Mouse (Mus musculus) liver, embryonic 12.5 days (tissue): ENCODE measurements around the gene Ncbp3. TPM values are rescaled to one million over a fixed set of nuclear protein-coding genes. Genes with fewer than 3 reads are reported as not detected.
"Not testable (repeated sequence)": the region's sequence is repeated elsewhere in the genome, so short reads cannot be mapped to it uniquely, and the experiment has no call there.

ENCODE experiments used
- ATAC-seq: fragments of 200-750 bp; cut with Nextera tagmentation; 2 replicates; pipeline ENCODE4 v1.8.0; 2017; ENCODE audit warnings: moderate number of reproducible peaks, mild to moderate bottlenecking, moderate library complexity
- H3K27ac ChIP-seq: fragments of 300-500 bp; sonication (generic); 2 replicates; pipeline ENCODE4 v1.5.1; 2016; ENCODE audit warnings: mild to moderate bottlenecking
- H3K27me3 ChIP-seq: fragments of 300-500 bp; sonication (generic); replicated peaks from 2 replicates; pipeline ENCODE4 v1.6.1; 2016; ENCODE audit warnings: mild to moderate bottlenecking, moderate library complexity
- H3K36me3 ChIP-seq: fragments of 300-500 bp; sonication (generic); 2 replicates; pipeline ENCODE4 v1.6.1; 2016; ENCODE audit warnings: mild to moderate bottlenecking, moderate library complexity
- H3K4me1 ChIP-seq: fragments of 300-500 bp; sonication (generic); 2 replicates; pipeline ENCODE4 v1.6.1; 2016
- H3K4me2 ChIP-seq: fragments of 300-500 bp; sonication (generic); 2 replicates; pipeline ENCODE4 v1.6.1; 2016; ENCODE audit warnings: mild to moderate bottlenecking, moderate library complexity
- H3K4me3 ChIP-seq: fragments of 300-500 bp; sonication (generic); 2 replicates; pipeline ENCODE4 v1.5.1; 2016; ENCODE audit warnings: mild to moderate bottlenecking, moderate library complexity
- H3K9ac ChIP-seq: fragments of 300-500 bp; sonication (generic); 2 replicates; pipeline ENCODE4 v1.6.1; 2016; ENCODE audit warnings: mild to moderate bottlenecking, moderate library complexity
- H3K9me3 ChIP-seq: fragments of 300-500 bp; sonication (generic); replicated peaks from 2 replicates; pipeline ENCODE4 v1.6.1; 2016; ENCODE audit warnings: mild to moderate bottlenecking, moderate library complexity
- whole genome bisulfite sequencing: fragments of 180-500 bp; shearing (Covaris S2); methylation state at CpG from one replicate; pipeline ENCODE4 v1.1.7; 2016; ENCODE audit not compliant: insufficient replicate concordance; 5-methylcytosine and 5-hydroxymethylcytosine counted together
- polyA plus RNA-seq: library from polyadenylated mRNA; unstranded; fragments of >200 nt; fragmentation: Nextera tagmentation; extraction: Ambion mirVana; gene quantifications from 2 replicates; pipeline ENCODE4 v1.2.1, GENCODE M21; 2016

The Ncbp3 gene
- polyA plus RNA-seq, 1 experiment from 2014 or later: 7.9 TPM

- H3K9ac ChIP-seq: no peak overlapping the region
- 41% methylated on average over 7 of the region's 7 CpGs for WGBS
- no peaks in the 10 kb centered on the region for H3K36me3 ChIP-seq
- no peak overlapping the region for H3K4me3 ChIP-seq
- H3K4me1 ChIP-seq: no peaks in the 10 kb centered on the region
- H3K4me2 ChIP-seq: no peak overlapping the region
- no peak overlapping the region for H3K27ac ChIP-seq
- no peaks in the 10 kb centered on the region for H3K27me3 ChIP-seq
- peak; percentile 30; the same call in 1 of the 2 replicates for ATAC-seq
- H3K9me3 ChIP-seq: no peaks in the 10 kb centered on the region
Observed at GRCm38 (mm10) chr11:73092877-73093276, 45.3 kb downstream of the Ncbp3 start.

GRCm38 (mm10) chr11:73094231-73094995, 46.8 kb downstream of the Ncbp3 start:
- ATAC-seq: no peak

GRCm38 (mm10) chr11:73098860-73099259, 51.3 kb downstream of the Ncbp3 start:
- H3K27ac ChIP-seq: no peak overlapping the region
- 66% methylated on average over 5 of the region's 5 CpGs for WGBS
- no peaks in the 10 kb centered on the region for H3K4me1 ChIP-seq
- no peak overlapping the region for H3K4me3 ChIP-seq
- H3K27me3 ChIP-seq: 0 out of 2 replicates have a peak, but pooled peaks cover 3% of the 10 kb centered on the region
- no peaks in the 10 kb centered on the region for H3K36me3 ChIP-seq
- H3K9me3 ChIP-seq: no peaks in the 10 kb centered on the region
- H3K9ac ChIP-seq: no peak overlapping the region
- H3K4me2 ChIP-seq: no peak overlapping the region
- no peak for ATAC-seq

More at GRCm38 (mm10) chr11:73094231-73094995, 46.8 kb downstream of the Ncbp3 start:
- Histone ChIP-seq H3K27ac (no peak overlapping the region), H3K36me3 (no peaks in the 10 kb centered on the region), H3K4me3 (no peak overlapping the region), H3K9ac (no peak overlapping the region), H3K27me3 (no peaks in the 10 kb centered on the region), H3K4me1 (no peaks in the 10 kb centered on the region), H3K4me2 (no peak overlapping the region), H3K9me3 (no peaks in the 10 kb centered on the region)
- WGBS: 46% methylated on average over 11 of the region's 11 CpGs

- Histone ChIP-seq H3K4me1 (no peaks in the 10 kb centered on the region), H3K9me3 (no peaks in the 10 kb centered on the region), H3K9ac (no peak overlapping the region), H3K36me3 (no peaks in the 10 kb centered on the region), H3K4me3 (no peak overlapping the region), H3K27ac (no peak overlapping the region), H3K27me3 (0 out of 2 replicates have a peak, but pooled peaks cover 5% of the 10 kb centered on the region), H3K4me2 (no peak overlapping the region)
- 63% methylated on average over 14 of the region's 14 CpGs for WGBS
- no peak for ATAC-seq
Observed at GRCm38 (mm10) chr11:73099976-73100750, 52.6 kb downstream of the Ncbp3 start.

GRCm38 (mm10) chr11:73101308-73101707, 53.7 kb downstream of the Ncbp3 start:
- no peak for ATAC-seq
- Histone ChIP-seq H3K27me3 (0 out of 2 replicates have a peak, but pooled peaks cover 5% of the 10 kb centered on the region), H3K9ac (no peak overlapping the region), H3K27ac (no peak overlapping the region), H3K9me3 (no peaks in the 10 kb centered on the region), H3K4me2 (no peak overlapping the region), H3K4me3 (no peak overlapping the region), H3K36me3 (no peaks in the 10 kb centered on the region), H3K4me1 (no peaks in the 10 kb centered on the region)
- 26% methylated on average over 4 of the region's 4 CpGs for WGBS

- H3K4me1 ChIP-seq: peaks cover 23% of the 10 kb centered on the region
- no peak overlapping the region for H3K4me3 ChIP-seq
- WGBS: 27% methylated on average over 3 of the region's 3 CpGs
- H3K4me2 ChIP-seq: no peak overlapping the region
- no peak overlapping the region for H3K27ac ChIP-seq
- no peaks in the 10 kb centered on the region for H3K36me3 ChIP-seq
- H3K9ac ChIP-seq: no peak overlapping the region
- H3K27me3 ChIP-seq: 0 out of 2 replicates have a peak, but pooled peaks cover 5% of the 10 kb centered on the region
- ATAC-seq: no peak
- H3K9me3 ChIP-seq: no peaks in the 10 kb centered on the region
Observed at GRCm38 (mm10) chr11:73105246-73105645, 57.7 kb downstream of the Ncbp3 start.

GRCm38 (mm10) chr11:73107358-73107757, 59.8 kb downstream of the Ncbp3 start:
- H3K36me3 ChIP-seq, ATAC-seq, H3K27me3 ChIP-seq, H3K27ac ChIP-seq, H3K4me2 ChIP-seq, H3K9ac ChIP-seq, H3K4me3 ChIP-seq, H3K9me3 ChIP-seq: not testable (repeated sequence)
- peaks cover 24% of the 10 kb centered on the region for H3K4me1 ChIP-seq
- WGBS: 22% methylated on average over 3 of the region's 3 CpGs

- Histone ChIP-seq H3K4me3 (no peak overlapping the region), H3K27me3 (0 out of 2 replicates have a peak, but pooled peaks cover 5% of the 10 kb centered on the region), H3K36me3 (no peaks in the 10 kb centered on the region), H3K4me2 (no peak overlapping the region), H3K9ac (no peak overlapping the region), H3K4me1 (peaks cover 24% of the 10 kb centered on the region), H3K9me3 (no peaks in the 10 kb centered on the region), H3K27ac (peak overlapping the region; percentile 21; the same call in 1 of the 2 replicates)
- 0 out of 2 replicates have a peak, but pooled peaks have one; percentile 19 for ATAC-seq
- 44% methylated on average over 5 of the region's 5 CpGs for WGBS
Observed at GRCm38 (mm10) chr11:73108195-73108897, 60.8 kb downstream of the Ncbp3 start.

GRCm38 (mm10) chr11:73108898-73109625, 61.5 kb downstream of the Ncbp3 start:
- 51% methylated on average over 14 of the region's 14 CpGs for WGBS
- ATAC-seq: no peak
- H3K4me1 ChIP-seq: peaks cover 24% of the 10 kb centered on the region

GRCm38 (mm10) chr11:73109941-73110340, 62.4 kb downstream of the Ncbp3 start:
- no peak for ATAC-seq
- 59% methylated on average over 3 of the region's 3 CpGs for WGBS
- no peak overlapping the region for H3K27ac ChIP-seq

More at GRCm38 (mm10) chr11:73108898-73109625, 61.5 kb downstream of the Ncbp3 start:
- Histone ChIP-seq H3K36me3 (no peaks in the 10 kb centered on the region), H3K9me3 (no peaks in the 10 kb centered on the region), H3K9ac (no peak overlapping the region), H3K4me3 (no peak overlapping the region), H3K4me2 (no peak overlapping the region), H3K27me3 (no peaks in the 10 kb centered on the region), H3K27ac (no peak overlapping the region)

GRCm38 (mm10) chr11:73111414-73111813, 63.8 kb downstream of the Ncbp3 start:
- H3K36me3 ChIP-seq: no peaks in the 10 kb centered on the region
- no peaks in the 10 kb centered on the region for H3K9me3 ChIP-seq
- no peak for ATAC-seq
- no peak overlapping the region for H3K4me2 ChIP-seq
- no peaks in the 10 kb centered on the region for H3K27me3 ChIP-seq
- H3K4me1 ChIP-seq: peaks cover 24% of the 10 kb centered on the region
- H3K27ac ChIP-seq: no peak overlapping the region
- 60% methylated on average over 6 of the region's 6 CpGs for WGBS
- H3K9ac ChIP-seq: no peak overlapping the region
- no peak overlapping the region for H3K4me3 ChIP-seq

More at GRCm38 (mm10) chr11:73109941-73110340, 62.4 kb downstream of the Ncbp3 start:
- H3K36me3 ChIP-seq: no peaks in the 10 kb centered on the region
- no peak overlapping the region for H3K4me3 ChIP-seq
- H3K27me3 ChIP-seq: no peaks in the 10 kb centered on the region
- H3K9ac ChIP-seq: no peak overlapping the region
- peaks cover 24% of the 10 kb centered on the region for H3K4me1 ChIP-seq
- H3K4me2 ChIP-seq: no peak overlapping the region
- no peaks in the 10 kb centered on the region for H3K9me3 ChIP-seq
